Mouse (Mus musculus): Measurements from ENCODE around the gene Gusb. TPM values are rescaled to one million over a fixed set of nuclear protein-coding genes. Genes with fewer than 3 reads are reported as not detected.
"Not testable (repeated sequence)": the region's sequence is repeated elsewhere in the genome, so short reads cannot be mapped to it uniquely, and the experiment has no call there.

Gusb gene
- polyA plus RNA-seq, 1 experiment from 2014 or later = 60.0 TPM

DNA sequence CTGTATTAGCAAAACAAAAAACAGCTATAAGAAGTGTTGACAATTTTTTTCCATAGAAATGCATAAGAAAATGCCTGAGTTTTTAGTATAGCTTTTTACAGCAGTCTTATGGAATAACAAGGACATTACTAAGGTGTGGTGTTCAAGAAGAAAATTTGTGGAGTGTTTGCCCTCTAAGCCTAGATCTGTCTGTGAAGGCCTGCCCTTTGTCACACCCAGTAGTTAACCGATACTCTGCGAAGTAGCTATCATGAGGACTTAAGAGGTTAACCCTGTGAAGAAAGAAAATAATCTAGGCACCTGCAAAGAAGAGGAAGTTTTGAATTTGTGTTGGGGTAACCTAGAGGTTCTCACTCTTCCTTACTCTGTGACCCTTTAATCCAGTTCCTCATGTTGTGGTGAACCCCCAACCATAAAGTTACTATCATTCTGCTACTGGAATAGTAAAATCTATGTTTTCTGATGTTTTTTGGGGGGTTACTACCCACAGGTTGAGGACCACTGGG, 55.3 kb downstream of the Gusb start:
- 96% methylated on average over 2 of the region's 2 CpGs for WGBS
- Histone ChIP-seq H3K36me3 (ENCODE audit: control insufficient read depth, insufficient read depth, low read length) (peaks cover 8% of the 10 kb centered on the region; the same call in 1 of the 2 replicates), H3K9me3 (ENCODE audit: control insufficient read depth, low read length) (no peaks in the 10 kb centered on the region), H3K4me3 (ENCODE audit: low read depth, low read length) (no peak overlapping the region), H3K9ac (ENCODE audit: low read depth, low read length) (no peak overlapping the region; the same call in 1 of the 2 replicates), H3K4me2 (ENCODE audit: low read depth, low read length) (no peak overlapping the region), H3K4me1 (ENCODE audit: control insufficient read depth, insufficient read depth, low read length) (0 out of 2 replicates have a peak, but pooled peaks cover 6% of the 10 kb centered on the region), H3K27ac (replicated peaks; ENCODE audit: low read depth, low read length) (no peak overlapping the region), H3K27me3 (replicated peaks; ENCODE audit: control insufficient read depth, insufficient read depth, low read length) (no peaks in the 10 kb centered on the region)
- ATAC-seq (ENCODE audit: low read depth) = no peak
- no peak for DNase-seq (ENCODE audit: low spot score)

DNA sequence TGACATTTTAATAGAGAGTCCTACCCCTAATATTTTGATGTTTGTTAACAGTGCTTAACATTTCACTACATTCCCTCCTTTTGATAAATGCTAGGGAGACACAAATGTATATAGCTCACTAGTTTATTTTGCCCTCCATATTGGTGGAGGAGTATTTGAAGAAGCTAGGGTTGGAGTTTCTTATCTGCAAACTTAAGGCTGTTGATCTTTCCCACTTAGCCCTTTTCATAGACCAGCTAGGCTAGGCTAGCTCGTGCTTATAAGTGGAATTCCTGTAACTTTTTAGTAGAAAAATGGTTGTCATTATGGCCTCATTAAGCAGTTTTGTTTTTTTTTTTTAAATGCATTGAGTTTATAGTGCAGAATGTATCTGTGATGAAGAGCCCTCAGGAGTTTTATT, 59.4 kb downstream of the Gusb start:
- no peak for DNase-seq (ENCODE audit: low spot score)
- no peak for ATAC-seq (ENCODE audit: low read depth)
- no peak overlapping the region for H3K9ac ChIP-seq (ENCODE audit: low read depth, low read length)
- peaks cover 6% of the 10 kb centered on the region; the same call in 1 of the 2 replicates for H3K4me1 ChIP-seq (ENCODE audit: control insufficient read depth, insufficient read depth, low read length)
- WGBS = 87% methylated on average over 1 of the region's 1 CpGs
- H3K36me3 ChIP-seq (ENCODE audit: control insufficient read depth, insufficient read depth, low read length) = peaks cover 8% of the 10 kb centered on the region; the same call in 1 of the 2 replicates
- no peak overlapping the region for H3K4me3 ChIP-seq (ENCODE audit: low read depth, low read length)
- H3K4me2 ChIP-seq (ENCODE audit: low read depth, low read length) = peak overlapping the region; percentile 26; the same call in 1 of the 2 replicates
- no peak overlapping the region for H3K27ac ChIP-seq (replicated peaks; ENCODE audit: low read depth, low read length)
- no peaks in the 10 kb centered on the region for H3K27me3 ChIP-seq (replicated peaks; ENCODE audit: control insufficient read depth, insufficient read depth, low read length)
- H3K9me3 ChIP-seq (ENCODE audit: control insufficient read depth, low read length) = no peaks in the 10 kb centered on the region

DNA sequence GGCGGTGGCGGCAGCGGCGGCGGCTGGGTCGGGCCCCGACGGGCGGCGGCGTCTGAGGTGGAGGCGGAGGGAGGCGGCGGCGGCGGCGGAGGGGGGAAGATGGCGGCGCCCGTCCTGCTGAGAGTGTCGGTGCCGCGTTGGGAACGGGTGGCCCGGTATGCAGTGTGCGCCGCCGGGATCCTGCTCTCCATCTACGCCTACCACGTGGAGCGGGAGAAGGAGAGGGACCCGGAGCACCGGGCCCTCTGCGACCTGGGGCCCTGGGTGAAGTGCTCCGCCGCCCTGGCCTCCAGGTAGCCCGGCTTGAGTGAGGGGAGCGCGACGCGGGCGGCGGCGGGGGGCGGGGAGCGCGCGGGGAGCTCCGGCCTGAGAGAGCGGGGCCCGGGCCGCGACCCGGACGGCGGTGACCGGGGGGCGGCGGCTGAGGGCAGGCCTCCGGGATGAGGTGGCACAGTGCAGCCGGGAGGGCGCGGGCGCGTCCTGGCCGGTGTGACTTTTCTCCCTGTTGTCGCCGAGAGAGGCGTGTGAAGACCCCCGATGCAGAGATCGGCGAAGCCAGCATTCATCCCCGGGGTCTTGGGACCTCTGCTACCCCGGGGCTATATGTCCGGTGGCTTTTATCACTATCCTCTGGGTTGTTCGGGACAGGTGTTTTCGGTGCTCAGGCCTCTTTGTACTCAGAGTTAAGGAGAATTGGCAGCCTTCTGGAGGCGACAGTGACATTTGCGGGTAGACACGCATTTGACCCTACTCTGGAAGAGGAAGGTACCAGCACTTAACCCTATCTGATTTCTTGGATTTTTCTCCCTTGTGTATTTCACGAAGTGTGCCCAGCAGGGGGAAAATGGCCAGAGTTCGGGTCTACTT, 60.5 kb downstream of the Gusb start:
- peak; percentile 38 for ATAC-seq (ENCODE audit: low read depth)
- Histone ChIP-seq H3K27ac (replicated peaks; ENCODE audit: low read depth, low read length) (peak overlapping the region; percentile 44; the same call in 1 of the 2 replicates), H3K4me2 (ENCODE audit: low read depth, low read length) (peak overlapping the region; percentile 81), H3K4me3 (ENCODE audit: low read depth, low read length) (peak overlapping the region; percentile 88), H3K9ac (ENCODE audit: low read depth, low read length) (peak overlapping the region; percentile 86)
- H3K36me3 ChIP-seq (ENCODE audit: control insufficient read depth, insufficient read depth, low read length); H3K27me3 ChIP-seq (replicated peaks; ENCODE audit: control insufficient read depth, insufficient read depth, low read length); DNase-seq (ENCODE audit: low spot score); H3K9me3 ChIP-seq (ENCODE audit: control insufficient read depth, low read length); H3K4me1 ChIP-seq (ENCODE audit: control insufficient read depth, insufficient read depth, low read length): not testable (repeated sequence)
- 1% methylated on average over 17 of the region's 82 CpGs for WGBS

DNA sequence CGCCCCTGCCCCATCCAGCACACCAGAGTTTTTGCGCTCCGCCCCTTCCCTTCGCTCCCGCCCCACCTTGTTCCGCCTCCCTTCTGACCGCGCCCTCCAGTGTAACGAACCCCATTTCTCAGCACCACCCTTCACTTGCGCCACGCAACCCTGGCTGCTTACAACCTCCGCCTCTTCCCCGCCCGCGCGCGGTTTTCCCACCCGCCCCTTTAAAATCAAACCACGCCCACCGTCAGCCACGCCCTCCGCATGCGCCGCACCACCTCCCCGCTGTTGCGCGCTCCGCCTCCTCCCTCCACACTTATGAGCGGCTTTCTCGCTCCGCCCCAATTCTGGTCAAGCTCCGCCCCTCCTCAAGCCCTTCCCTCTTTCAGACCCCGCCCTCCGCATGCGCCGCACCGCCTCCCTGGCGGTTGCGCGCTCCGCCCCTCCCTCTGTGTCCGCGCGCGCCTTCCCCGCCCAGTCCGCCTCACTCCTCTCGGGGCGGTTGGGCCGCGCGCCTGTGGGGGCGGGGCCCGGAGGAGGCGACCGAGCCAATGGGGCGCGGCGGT, 61.3 kb downstream of the Gusb start, which contains the start of gene Vkorc1l1:
Gene Vkorc1l1, plus strand, starts transcription at position 476 of the 551 bp plus-strand sequence.
- ATAC-seq (ENCODE audit: low read depth) = peak; percentile 98
- peaks cover 6% of the 10 kb centered on the region; the same call in 1 of the 2 replicates for H3K4me1 ChIP-seq (ENCODE audit: control insufficient read depth, insufficient read depth, low read length)
- DNase-seq (ENCODE audit: low spot score) = peak; percentile 99
- no peaks in the 10 kb centered on the region for H3K27me3 ChIP-seq (replicated peaks; ENCODE audit: control insufficient read depth, insufficient read depth, low read length)
- H3K9me3 ChIP-seq (ENCODE audit: control insufficient read depth, low read length) = no peaks in the 10 kb centered on the region
- 0 out of 2 replicates have a peak, but pooled peaks cover 3% of the 10 kb centered on the region for H3K36me3 ChIP-seq (ENCODE audit: control insufficient read depth, insufficient read depth, low read length)
- H3K4me3 ChIP-seq (ENCODE audit: low read depth, low read length) = peak within 1 kb of the TSS; percentile 88
- H3K9ac ChIP-seq (ENCODE audit: low read depth, low read length) = peak within 1 kb of the TSS; percentile 86
- peak within 1 kb of the TSS; percentile 55 for H3K27ac ChIP-seq (replicated peaks; ENCODE audit: low read depth, low read length)
- peak within 1 kb of the TSS; percentile 81 for H3K4me2 ChIP-seq (ENCODE audit: low read depth, low read length)
- 1% methylated on average over 52 of the region's 59 CpGs for WGBS

DNA sequence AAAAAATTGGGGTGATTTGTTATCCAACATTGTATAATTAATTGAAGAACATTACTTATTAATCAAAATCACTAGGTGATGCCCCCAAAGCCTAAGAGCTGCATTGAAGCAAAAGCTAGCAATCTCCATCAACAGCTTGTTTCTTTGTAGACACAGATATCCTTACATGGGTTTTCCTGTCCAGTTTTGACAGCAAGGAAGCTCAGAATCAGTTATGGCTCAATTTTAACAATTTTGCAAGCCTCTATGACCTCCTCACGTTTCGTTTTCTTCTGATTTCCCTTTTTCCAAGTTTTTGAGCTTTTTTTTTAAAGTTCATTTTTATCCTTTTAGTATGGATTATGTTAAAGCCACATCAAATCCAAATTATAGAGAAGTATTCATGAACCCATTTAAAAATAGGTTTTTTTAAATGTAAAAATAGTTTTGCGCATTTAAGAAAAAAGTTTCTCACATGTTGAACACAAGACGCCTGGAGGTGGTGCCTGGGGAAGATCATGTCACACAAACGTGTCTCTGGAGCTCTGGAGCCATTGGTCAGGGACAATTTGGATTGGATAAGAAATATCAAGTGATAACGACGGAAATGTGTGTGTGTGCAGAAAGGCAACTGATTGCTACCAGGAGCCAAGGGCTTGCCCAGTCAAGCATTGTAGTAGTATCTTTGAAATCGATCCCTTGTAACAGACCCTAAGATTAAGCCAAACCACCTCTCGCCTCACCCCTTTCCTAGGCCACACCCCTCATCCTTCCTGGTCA, 61.9 kb downstream of the Gusb start:
- peak overlapping the region; percentile 55 for H3K27ac ChIP-seq (replicated peaks; ENCODE audit: low read depth, low read length)
- H3K4me2 ChIP-seq (ENCODE audit: low read depth, low read length) = peak overlapping the region; percentile 63
- WGBS = 7% methylated on average over 9 of the region's 9 CpGs
- H3K36me3 ChIP-seq (ENCODE audit: control insufficient read depth, insufficient read depth, low read length) = 0 out of 2 replicates have a peak, but pooled peaks cover 3% of the 10 kb centered on the region
- H3K9ac ChIP-seq (ENCODE audit: low read depth, low read length) = peak overlapping the region; percentile 25; the same call in 1 of the 2 replicates
- DNase-seq (ENCODE audit: low spot score) = no peak
- no peaks in the 10 kb centered on the region for H3K27me3 ChIP-seq (replicated peaks; ENCODE audit: control insufficient read depth, insufficient read depth, low read length)
- peak; percentile 35 for ATAC-seq (ENCODE audit: low read depth)
- H3K4me1 ChIP-seq (ENCODE audit: control insufficient read depth, insufficient read depth, low read length) = peaks cover 6% of the 10 kb centered on the region; the same call in 1 of the 2 replicates
- H3K4me3 ChIP-seq (ENCODE audit: low read depth, low read length) = peak overlapping the region; percentile 88
- H3K9me3 ChIP-seq (ENCODE audit: control insufficient read depth, low read length) = no peaks in the 10 kb centered on the region

DNA sequence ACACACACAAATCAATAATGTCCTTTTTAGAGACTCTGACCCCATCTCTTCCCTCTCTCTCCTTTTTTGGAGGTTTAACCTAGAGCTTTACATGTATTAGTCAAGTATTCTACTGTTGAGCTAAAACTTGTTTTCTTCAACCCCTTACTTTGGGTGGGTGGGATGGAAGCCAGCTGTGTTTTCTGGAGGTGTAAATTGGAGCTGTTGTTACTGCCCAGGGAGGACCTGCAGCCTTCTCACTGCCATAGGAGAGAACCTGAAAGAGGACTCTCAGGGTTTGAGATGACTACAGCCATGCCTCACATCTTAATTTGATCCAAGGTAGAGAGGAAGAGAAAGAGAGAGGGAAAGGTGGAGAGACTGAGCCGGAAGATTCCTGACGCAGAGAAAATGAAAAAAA, 62.6 kb downstream of the Gusb start:
- H3K27me3 ChIP-seq (replicated peaks; ENCODE audit: control insufficient read depth, insufficient read depth, low read length) = no peaks in the 10 kb centered on the region
- DNase-seq (ENCODE audit: low spot score) = no peak
- H3K36me3 ChIP-seq (ENCODE audit: control insufficient read depth, insufficient read depth, low read length) = no peaks in the 10 kb centered on the region
- WGBS = 54% methylated on average over 2 of the region's 2 CpGs
- peak overlapping the region; percentile 63; the same call in 1 of the 2 replicates for H3K4me2 ChIP-seq (ENCODE audit: low read depth, low read length)
- no peaks in the 10 kb centered on the region for H3K9me3 ChIP-seq (ENCODE audit: control insufficient read depth, low read length)
- H3K9ac ChIP-seq (ENCODE audit: low read depth, low read length) = no peak overlapping the region
- no peak overlapping the region for H3K4me3 ChIP-seq (ENCODE audit: low read depth, low read length)
- peaks cover 6% of the 10 kb centered on the region; the same call in 1 of the 2 replicates for H3K4me1 ChIP-seq (ENCODE audit: control insufficient read depth, insufficient read depth, low read length)
- ATAC-seq (ENCODE audit: low read depth) = no peak
- H3K27ac ChIP-seq (replicated peaks; ENCODE audit: low read depth, low read length) = no peak overlapping the region

All from embryonic facial prominence, embryonic 14.5 days (tissue).